ENCODE assay signal across 9 mouse cellular contexts in the genomic region with DNA sequence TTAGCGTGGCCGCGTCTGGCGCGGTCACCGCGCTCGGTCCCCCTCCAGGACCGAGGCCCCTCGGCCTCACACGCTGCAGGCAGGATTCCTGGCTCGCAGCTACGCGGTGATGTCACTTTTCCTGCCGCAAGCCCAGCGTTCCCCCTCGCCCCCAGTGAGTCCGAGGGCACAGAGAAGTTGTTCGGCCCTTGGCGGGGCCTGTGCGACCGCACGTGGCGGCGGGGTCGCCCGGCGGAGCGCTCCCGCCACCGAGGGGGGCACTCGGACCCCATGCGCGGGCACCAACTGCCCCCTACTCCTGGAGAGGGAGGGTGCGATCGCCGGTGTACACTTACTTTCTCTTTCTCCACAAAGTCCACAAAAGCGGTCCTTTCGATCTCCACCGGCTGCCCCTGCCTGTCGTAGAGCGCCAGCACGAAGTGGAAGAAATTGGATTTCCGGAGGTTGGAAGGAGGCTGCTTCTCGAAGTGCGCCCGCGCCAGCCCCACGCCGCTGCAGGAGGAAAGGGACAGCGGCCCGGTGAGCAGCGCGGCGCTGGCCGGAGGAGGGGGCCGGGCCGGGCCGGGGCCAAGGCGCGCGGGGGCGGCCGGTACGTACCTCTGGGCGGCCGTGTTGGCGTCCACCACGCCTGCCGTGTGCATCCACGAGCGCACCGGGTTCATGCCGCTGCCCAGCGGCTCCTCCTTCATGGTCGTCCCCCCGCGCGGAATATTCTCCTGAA. TPM values are rescaled to one million over a fixed set of nuclear protein-coding genes. Genes with fewer than 3 reads are reported as not detected.
A peak's percentile ranks its signal among the peaks of the same experiment; 100 is the strongest.
DNase-seq lines count a peak whose midpoint lies in the region; ATAC-seq and TF ChIP-seq lines count a peak whose summit lies in the region.
"Had no signal": no experiment of that assay in that cellular context is flagged by ENCODE, and none has a peak within 500 bp of the region (broad histone marks: within the 10 kb centered on the region; RNA-seq: fewer than 3 reads in every experiment).

No protein-coding gene starts in this region.

- intact Hi-C loops in gastrocnemius, postnatal 14 days (cut with DNase I; ENCODE audit: low total_unique reads): no loop called here

- H3K9me3 ChIP-seq in kidney, postnatal 0 days (replicated peaks; ENCODE audit: low read length): no peaks in the 10 kb centered on the region
- no peaks in the 10 kb centered on the region for H3K9me3 ChIP-seq in neural tube, embryonic 11.5 days (ENCODE audit: control insufficient read depth, low read length)

- no peak for TF ChIP-seq CTCF in kidney, postnatal 0 days (IDR thresholded peaks at IDR 0.05; ENCODE audit: low read depth)

- H3K4me3 ChIP-seq in kidney, postnatal 0 days (replicated peaks; ENCODE audit: low read depth, low read length): peak overlapping the region; percentile 50
- peak overlapping the region; percentile 87 for H3K4me3 ChIP-seq in neural tube, embryonic 11.5 days (ENCODE audit: low read depth, low read length)

- peak overlapping the region; percentile 95 for H3K4me2 ChIP-seq in kidney, postnatal 0 days (ENCODE audit: low read length)
- H3K4me2 ChIP-seq in neural tube, embryonic 11.5 days (ENCODE audit: low read depth): peak overlapping the region; percentile 91

- H3K36me3 ChIP-seq in kidney, postnatal 0 days (ENCODE audit: insufficient read depth, low read length): no peaks in the 10 kb centered on the region
- H3K36me3 ChIP-seq in neural tube, embryonic 11.5 days (ENCODE audit: control insufficient read depth, insufficient read depth, low read length): no peaks in the 10 kb centered on the region

- no peak for ATAC-seq in kidney, postnatal 0 days (replicated peaks; ENCODE audit: low FRiP score, low read depth)
- no peak for ATAC-seq in neural tube, embryonic 11.5 days (ENCODE audit: insufficient read depth, low FRiP score, low TSS enrichment)
- no peak for ATAC-seq in inflammation-experienced regulatory T-cells, adult 6 months

- no peak overlapping the region for H3K27ac ChIP-seq in kidney, postnatal 0 days
- H3K27ac ChIP-seq in neural tube, embryonic 11.5 days (ENCODE audit: low read depth, low read length): peak overlapping the region; percentile 93

- peaks cover 72% of the 10 kb centered on the region for H3K27me3 ChIP-seq in kidney, postnatal 0 days (ENCODE audit: insufficient read depth, low read length)
- peaks cover 59% of the 10 kb centered on the region for H3K27me3 ChIP-seq in neural tube, embryonic 11.5 days (ENCODE audit: control insufficient read depth, insufficient read depth, low read length)

- under 1% methylated on average over 75 of the region's 79 CpGs for WGBS in kidney, postnatal 0 days
- under 1% methylated on average over 72 of the region's 79 CpGs for whole genome bisulfite sequencing in neural tube, embryonic 11.5 days

- peak overlapping the region; percentile 56; the same call in 1 of the 2 replicates for H3K9ac ChIP-seq in kidney, postnatal 0 days (ENCODE audit: low read depth, low read length)
- H3K9ac ChIP-seq in neural tube, embryonic 11.5 days (ENCODE audit: low read length): peak overlapping the region; percentile 91

- DNase-seq in heart, adult 11 months: peak; percentile 96
- DNase-seq in heart, adult 8-10 months (ENCODE audit: low spot score): no peak
- DNase-seq in NIH3T3 (ENCODE audit: low read depth): peak; percentile 63
- DNase-seq in gastrocnemius, postnatal 14 days: peak; percentile 66
- DNase-seq in kidney, postnatal 0 days (ENCODE audit: low spot score): no peak
- peak; percentile 61 for DNase-seq in neural tube, embryonic 11.5 days (ENCODE audit: low spot score)
- no peak for DNase-seq in left cerebral cortex, adult 11 months (ENCODE audit: low spot score)

- H3K4me1 ChIP-seq in kidney, postnatal 0 days (replicated peaks; ENCODE audit: insufficient read depth, low read length): peaks cover 26% of the 10 kb centered on the region
- H3K4me1 ChIP-seq in neural tube, embryonic 11.5 days (ENCODE audit: control insufficient read depth, insufficient read depth, low read length): peaks cover 33% of the 10 kb centered on the region

RNA-seq across cellular contexts. Expression of a gene that starts 0.9 kb away (rescaled TPM):
- total RNA-seq in heart, adult 8-10 months (2022): 1 to 10 TPM; 5.0 to 9.3 (median 7.6) TPM
- 10 to 100 TPM in 1 of 2 experiments, 1 to 10 TPM in 1; 9.6 to 12.4 TPM for total RNA-seq in gastrocnemius, postnatal 14 days (2021)
- 0.22 and 0.30 TPM in 2 replicates for polyA plus RNA-seq in kidney, postnatal 0 days (2015; fragmentation: Nextera tagmentation; extraction: Ambion mirVana)
- 12.9 and 13.0 TPM in 2 replicates for polyA plus RNA-seq in neural tube, embryonic 11.5 days (2014; fragmentation: Nextera tagmentation; extraction: Ambion mirVana)
- polyA plus RNA-seq in inflammation-experienced regulatory T-cells, adult 6 months (2017; shearing (Covaris generic)): not detected
- total RNA-seq: MEL had no signal

Comparison
In these comparisons a context has a peak if more than half of its experiments do, and no peak if none do; other contexts are left out.
1. DNase-seq: peak in heart, adult 11 months (single experiment), NIH3T3 (single experiment), gastrocnemius, postnatal 14 days (single experiment) and neural tube, embryonic 11.5 days (single experiment); none in heart, adult 8-10 months (single experiment), kidney, postnatal 0 days (single experiment) and left cerebral cortex, adult 11 months (single experiment).
2. RNA of a gene that starts 0.9 kb away (polyA plus RNA-seq): 12.9 to 13.0 TPM in neural tube, embryonic 11.5 days; 0.22 to 0.30 TPM in kidney, postnatal 0 days and not detected in inflammation-experienced regulatory T-cells, adult 6 months; every median in the first group is over 10 times any median in the second.